Mouse (Mus musculus) midbrain, postnatal 0 days (tissue): ENCODE data around the gene Chrm3. TPM values are rescaled to one million over a fixed set of nuclear protein-coding genes. Genes with fewer than 3 reads are reported as not detected.

Experiments used
- ATAC-seq: fragments of 200-750 bp; cut with Nextera tagmentation; 2 replicates; pipeline ENCODE4 v1.8.0; 2017; ENCODE audit warnings: moderate number of reproducible peaks, mild to moderate bottlenecking, moderate TSS enrichment, moderate library complexity; ENCODE audit not compliant: low FRiP score
- DNase-seq: peaks from one replicate; pipeline ENCODE4 v3.0.0-alpha.2; 2015; ENCODE audit warnings: low spot score
- H3K27ac ChIP-seq: fragments of 300-500 bp; sonication (generic); 2 replicates; pipeline ENCODE4 v1.5.1; 2014; ENCODE audit warnings: low read depth, mild to moderate bottlenecking, low read length, mixed read lengths
- H3K27me3 ChIP-seq: fragments of 300-500 bp; sonication (generic); 2 replicates; pipeline ENCODE4 v1.6.1; 2014; ENCODE audit warnings: low read length, control low read depth, mixed read lengths; ENCODE audit not compliant: insufficient read depth
- H3K36me3 ChIP-seq: fragments of 300-500 bp; sonication (generic); 2 replicates; pipeline ENCODE4 v1.6.1; 2014; ENCODE audit warnings: low read length, control low read depth, mixed read lengths; ENCODE audit not compliant: insufficient read depth
- H3K4me1 ChIP-seq: fragments of 300-500 bp; sonication (generic); 2 replicates; pipeline ENCODE4 v1.6.1; 2014; ENCODE audit warnings: mild to moderate bottlenecking, control low read depth, antibody characterized with exemption, low read length, mixed read lengths; ENCODE audit not compliant: insufficient read depth
- H3K4me2 ChIP-seq: fragments of 300-500 bp; sonication (generic); 2 replicates; pipeline ENCODE4 v1.6.1; 2014; ENCODE audit warnings: low read depth, mild to moderate bottlenecking, low read length, mixed read lengths; ENCODE audit not compliant: poor library complexity, severe bottlenecking
- H3K4me3 ChIP-seq: fragments of 300-500 bp; sonication (generic); 2 replicates; pipeline ENCODE4 v1.5.1; 2014; ENCODE audit warnings: low read depth, mild to moderate bottlenecking, low read length, moderate library complexity
- H3K9ac ChIP-seq: fragments of 300-500 bp; sonication (generic); replicated peaks from 2 replicates; pipeline ENCODE4 v1.6.1; 2014; ENCODE audit warnings: mild to moderate bottlenecking, low read length, moderate library complexity, mixed read lengths; ENCODE audit not compliant: poor library complexity, severe bottlenecking
- H3K9me3 ChIP-seq: fragments of 300-500 bp; sonication (generic); 2 replicates; pipeline ENCODE4 v1.6.1; 2016; ENCODE audit warnings: low read length, control low read depth
- CTCF ChIP-seq: IDR thresholded peaks from 2 replicates; pipeline ENCODE4 v1.5.1; 2016; ENCODE audit warnings: antibody characterized with exemption, mild to moderate bottlenecking
- WGBS: fragments of 180-500 bp; shearing (Covaris S2); extraction: QIAGEN DNeasy Blood & Tissue Kit; methylation state at CpG from one replicate; pipeline ENCODE4 v1.1.7; 2014; 5-methylcytosine and 5-hydroxymethylcytosine counted together
- polyA plus RNA-seq: library from polyadenylated mRNA; unstranded; fragments of >200 nt; fragmentation: Nextera tagmentation; extraction: Ambion mirVana; gene quantifications from 2 replicates; pipeline ENCODE4 v1.2.1, GENCODE M21; 2015
- total RNA-seq: library from RNA; depleted of rRNA; stranded (reverse); fragments of >200 nt; gene quantifications from 2 replicates; pipeline ENCODE4 v1.2.3, GENCODE M21; 2014

Gene Chrm3
- total and polyA plus RNA-seq, 2 experiments from 2014 or later: 3.9 to 27.3 TPM

DNA sequence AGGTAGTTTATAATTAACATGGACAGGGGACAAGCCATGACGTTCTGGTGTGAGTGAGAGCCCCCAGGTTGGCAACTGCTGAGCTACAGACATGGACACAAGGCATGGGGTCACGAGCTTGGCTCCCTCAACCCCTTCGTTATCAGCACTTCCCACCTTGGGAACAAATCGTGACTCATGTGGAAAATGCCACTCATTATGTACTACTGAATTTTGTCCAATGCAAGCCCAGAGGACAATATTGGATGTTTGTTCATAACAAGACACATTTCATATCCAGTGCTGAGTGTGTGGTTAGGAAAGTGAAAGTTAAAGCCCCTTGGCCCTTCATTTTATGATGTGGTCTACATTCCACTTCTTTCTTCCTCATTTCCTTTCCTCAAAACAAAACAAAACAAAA, 140.2 kb downstream of the Chrm3 start:
- 75% methylated on average over 4 of the region's 4 CpGs for WGBS
- no peak overlapping the region for H3K27ac ChIP-seq
- TF ChIP-seq CTCF: no peak

DNA sequence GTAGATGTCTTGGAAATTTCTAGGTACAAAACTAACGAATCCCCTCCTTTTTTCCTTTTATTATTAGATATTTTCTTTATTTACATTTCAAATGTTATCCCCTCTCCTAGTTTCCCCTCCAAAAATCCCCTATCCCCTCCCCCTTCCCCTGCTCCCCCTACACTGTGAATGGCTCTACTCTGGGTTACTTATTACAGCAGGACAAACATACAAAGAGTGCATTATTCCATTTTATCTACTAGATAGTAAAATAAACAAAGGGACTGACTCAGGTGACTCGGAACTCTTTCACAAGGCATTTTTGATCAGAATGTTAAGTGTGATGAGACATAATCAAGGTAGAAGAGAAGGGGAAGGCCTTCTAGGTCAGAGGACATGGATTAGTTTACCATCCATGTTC, 148.5 kb downstream of the Chrm3 start:
- ATAC-seq (no peak), DNase-seq (no peak)
- no peak for TF ChIP-seq CTCF
- Histone ChIP-seq H3K4me1 (no peaks in the 10 kb centered on the region), H3K9ac (no peak overlapping the region), H3K27me3 (no peaks in the 10 kb centered on the region), H3K4me2 (no peak overlapping the region), H3K36me3 (no peaks in the 10 kb centered on the region), H3K27ac (no peak overlapping the region), H3K4me3 (no peak overlapping the region), H3K9me3 (no peaks in the 10 kb centered on the region)
- 85% methylated on average over 2 of the region's 2 CpGs for WGBS

More for the DNA sequence above, 140.2 kb downstream of the Chrm3 start:
- Histone ChIP-seq H3K4me2 (no peak overlapping the region), H3K9me3 (no peaks in the 10 kb centered on the region), H3K27me3 (no peaks in the 10 kb centered on the region), H3K36me3 (no peaks in the 10 kb centered on the region), H3K9ac (no peak overlapping the region), H3K4me3 (no peak overlapping the region), H3K4me1 (no peaks in the 10 kb centered on the region)
- DNase-seq: no peak
- no peak for ATAC-seq

DNA sequence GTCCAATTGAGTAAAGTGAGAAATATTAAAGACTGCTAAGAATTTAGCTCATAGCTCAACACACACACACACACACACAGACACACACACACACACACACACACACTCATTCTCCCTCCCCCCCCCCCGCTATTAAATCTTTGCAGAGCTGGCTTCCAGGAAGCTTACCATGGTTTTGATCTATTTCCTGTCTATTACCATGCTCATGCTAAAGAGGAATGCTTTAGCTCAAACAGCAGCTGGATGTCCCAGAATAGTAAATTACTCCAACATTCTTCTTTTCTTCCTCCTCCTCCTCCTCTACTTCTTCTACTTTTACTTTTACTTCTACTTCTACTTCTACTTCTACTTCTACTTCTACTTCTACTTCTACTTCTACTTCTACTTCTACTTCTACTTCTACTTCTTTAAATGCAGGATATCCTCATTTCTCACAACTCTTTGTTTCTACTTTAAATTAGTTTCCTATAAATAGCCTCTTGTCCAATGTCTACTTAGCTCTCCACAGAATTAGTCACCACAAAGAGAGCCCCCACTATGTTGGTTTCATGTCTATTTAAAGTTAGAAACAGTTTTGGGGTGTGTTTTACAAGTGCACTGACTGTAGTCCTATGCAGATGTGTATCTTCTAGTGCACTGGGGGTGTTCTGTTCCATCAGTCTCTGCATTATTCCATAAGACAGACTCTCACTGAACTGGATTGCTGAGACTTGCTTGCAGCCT, 150.0 kb downstream of the Chrm3 start:
- no CpG with 5 or more reads among the region's 1 CpGs for WGBS

GRCm38 (mm10) chr13:10199206-10199956, 161.3 kb downstream of the Chrm3 start:
- no peak for DNase-seq
- WGBS: 78% methylated on average over 6 of the region's 6 CpGs
- no peak for ATAC-seq
- no peak overlapping the region for H3K4me3 ChIP-seq
- no peaks in the 10 kb centered on the region for H3K27me3 ChIP-seq
- H3K27ac ChIP-seq: no peak overlapping the region
- no peaks in the 10 kb centered on the region for H3K4me1 ChIP-seq
- no peaks in the 10 kb centered on the region for H3K36me3 ChIP-seq
- no peaks in the 10 kb centered on the region for H3K9me3 ChIP-seq
- no peak for TF ChIP-seq CTCF
- H3K4me2 ChIP-seq: no peak overlapping the region
- H3K9ac ChIP-seq: no peak overlapping the region

More for the DNA sequence above, 150.0 kb downstream of the Chrm3 start:
- TF ChIP-seq CTCF: no peak
- no peak overlapping the region for H3K9ac ChIP-seq
- H3K27me3 ChIP-seq: no peaks in the 10 kb centered on the region
- no peaks in the 10 kb centered on the region for H3K9me3 ChIP-seq
- no peaks in the 10 kb centered on the region for H3K4me1 ChIP-seq
- no peak overlapping the region for H3K4me3 ChIP-seq
- no peak overlapping the region for H3K4me2 ChIP-seq
- H3K27ac ChIP-seq: no peak overlapping the region
- H3K36me3 ChIP-seq: no peaks in the 10 kb centered on the region
- no peak for DNase-seq
- no peak for ATAC-seq

GRCm38 (mm10) chr13:10189829-10190228, 170.8 kb downstream of the Chrm3 start:
- no peaks in the 10 kb centered on the region for H3K9me3 ChIP-seq
- H3K4me2 ChIP-seq: no peak overlapping the region
- no peaks in the 10 kb centered on the region for H3K27me3 ChIP-seq
- 76% methylated on average over 2 of the region's 2 CpGs for WGBS
- H3K27ac ChIP-seq: no peak overlapping the region
- DNase-seq (no peak), ATAC-seq (no peak)
- no peak overlapping the region for H3K4me3 ChIP-seq
- no peaks in the 10 kb centered on the region for H3K36me3 ChIP-seq
- H3K4me1 ChIP-seq: no peaks in the 10 kb centered on the region
- TF ChIP-seq CTCF: no peak
- H3K9ac ChIP-seq: no peak overlapping the region

DNA sequence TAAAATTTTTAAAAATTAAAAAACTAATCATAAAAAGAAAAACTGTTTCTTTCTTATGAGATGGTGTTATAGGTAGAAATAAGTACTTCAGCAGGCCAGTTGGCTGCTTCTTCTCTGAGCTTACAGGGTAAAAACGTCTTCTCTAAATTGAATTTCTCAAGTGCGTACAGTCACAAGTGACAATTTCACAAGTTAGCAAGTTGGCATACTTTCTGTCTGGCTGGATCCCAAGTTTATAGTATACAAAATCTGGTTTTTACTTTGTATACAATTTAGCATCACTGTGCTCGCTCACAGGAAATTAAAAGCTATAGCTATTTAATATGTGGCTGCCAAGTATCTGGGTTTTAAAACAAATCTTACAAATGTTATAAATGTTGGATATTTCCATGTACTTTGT, 172.7 kb downstream of the Chrm3 start:
- DNase-seq (no peak), ATAC-seq (no peak)
- Histone ChIP-seq H3K36me3 (no peaks in the 10 kb centered on the region), H3K27ac (no peak overlapping the region), H3K4me2 (no peak overlapping the region), H3K4me1 (no peaks in the 10 kb centered on the region), H3K27me3 (no peaks in the 10 kb centered on the region), H3K4me3 (no peak overlapping the region), H3K9ac (no peak overlapping the region), H3K9me3 (no peaks in the 10 kb centered on the region)
- TF ChIP-seq CTCF: no peak
- 90% methylated on average over 3 of the region's 3 CpGs for WGBS
